Comparison of ENCODE assay signal across 13 mouse cellular contexts in the genomic region with DNA sequence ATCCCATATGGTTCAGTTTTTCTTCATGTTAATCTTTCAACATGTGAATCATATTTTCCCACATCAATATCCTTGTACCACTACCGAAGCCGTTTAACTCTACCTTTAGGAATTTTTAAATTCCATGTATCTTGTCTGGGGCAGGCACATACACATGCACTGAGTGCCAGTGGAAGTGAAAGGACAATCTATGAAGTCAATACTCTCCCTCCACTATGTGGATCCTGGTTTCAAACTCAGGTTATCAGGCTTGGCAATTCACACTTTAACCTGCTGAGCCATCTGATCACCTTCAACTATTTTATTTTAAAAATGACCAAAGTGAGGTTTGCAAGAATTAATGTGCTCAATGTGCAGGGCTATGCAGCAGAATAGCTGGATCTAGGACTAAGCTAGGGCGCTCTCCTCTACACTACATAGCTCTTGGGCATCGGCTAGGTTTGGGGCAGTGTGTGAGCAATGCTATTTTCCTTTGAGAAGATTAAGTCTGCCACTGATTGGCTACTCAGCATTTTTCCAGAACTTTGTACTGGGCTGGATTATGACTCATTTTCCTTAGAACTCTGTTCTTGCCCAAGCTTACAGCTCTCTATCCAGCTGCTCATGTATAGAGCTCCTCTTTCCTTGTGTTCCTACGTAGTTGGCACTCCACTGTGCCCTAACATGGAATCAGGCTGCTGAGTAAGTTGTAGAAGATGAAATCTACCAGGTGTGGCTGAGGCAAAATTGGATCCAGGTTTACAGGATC.
"Had no signal": no experiment of that assay in that cellular context is flagged by ENCODE, and none has a peak within 500 bp of the region (broad histone marks: within the 10 kb centered on the region; RNA-seq: fewer than 3 reads in every experiment).

No protein-coding gene starts in this region.

- H3K27me3 ChIP-seq: limb, embryonic 15.5 days; liver, embryonic 12.5 days; megakaryocyte, embryonic 14.5 days; midbrain, embryonic 15.5 days; neural tube, embryonic 13.5 days had no signal

- H3K4me3 ChIP-seq: limb, embryonic 15.5 days; liver, embryonic 12.5 days; megakaryocyte, embryonic 14.5 days; midbrain, embryonic 15.5 days; neural tube, embryonic 13.5 days had no signal

- H3K9me3 ChIP-seq: limb, embryonic 15.5 days; liver, embryonic 12.5 days; neural tube, embryonic 13.5 days had no signal

- H3K27ac ChIP-seq: limb, embryonic 15.5 days; liver, embryonic 12.5 days; macrophage; midbrain, embryonic 15.5 days; neural tube, embryonic 13.5 days had no signal

- H3K9ac ChIP-seq: limb, embryonic 15.5 days; liver, embryonic 12.5 days; lung, embryonic 14.5 days; midbrain, embryonic 15.5 days; neural tube, embryonic 13.5 days had no signal

- H3K4me1 ChIP-seq: limb, embryonic 15.5 days; liver, embryonic 12.5 days; megakaryocyte, embryonic 14.5 days; midbrain, embryonic 15.5 days; neural tube, embryonic 13.5 days had no signal

- ATAC-seq: liver, embryonic 12.5 days; midbrain, embryonic 15.5 days had no signal

- H3K4me2 ChIP-seq: limb, embryonic 15.5 days; liver, embryonic 12.5 days; lung, embryonic 14.5 days; midbrain, embryonic 11.5 days; midbrain, embryonic 15.5 days; neural tube, embryonic 13.5 days had no signal

- DNase-seq: kidney, adult 8-10 months; lung, embryonic 14.5 days; lung, postnatal 14 days; right cerebral cortex, postnatal 25 days; thymus, adult 2 months; thymus, postnatal 25 days had no signal
